Mouse (Mus musculus) hindbrain, embryonic 14.5 days (tissue): ENCODE measurements at regions not wholly inside any gene's neighbourhood (a gene's known extent, or its start where the extent isn't known, plus 50 kb on each side); places are given as distances from the start of the nearest gene placed in this dataset.

ENCODE experiments used
- ATAC-seq: fragments of 200-750 bp; cut with Nextera tagmentation; 2 replicates; pipeline ENCODE4 v1.8.0; 2017; ENCODE audit warnings: moderate number of reproducible peaks, mild to moderate bottlenecking, moderate TSS enrichment, moderate library complexity; ENCODE audit not compliant: low FRiP score
- DNase-seq: peaks from one replicate; pipeline ENCODE4 v3.0.0-alpha.2; 2015; ENCODE audit warnings: low spot score
- H3K27ac ChIP-seq: fragments of 300-500 bp; sonication (generic); 2 replicates; pipeline ENCODE4 v1.5.1; 2014; ENCODE audit warnings: mild to moderate bottlenecking, moderate library complexity
- H3K27me3 ChIP-seq: fragments of 300-500 bp; sonication (generic); 2 replicates; pipeline ENCODE4 v1.6.1; 2014; ENCODE audit warnings: mild to moderate bottlenecking, low read length, mixed read lengths; ENCODE audit not compliant: control insufficient read depth, insufficient read depth
- H3K36me3 ChIP-seq: fragments of 300-500 bp; sonication (generic); replicated peaks from 2 replicates; pipeline ENCODE4 v1.6.1; 2014; ENCODE audit not compliant: control insufficient read depth, insufficient read depth
- H3K4me1 ChIP-seq: fragments of 300-500 bp; sonication (generic); replicated peaks from 2 replicates; pipeline ENCODE4 v1.6.1; 2014; ENCODE audit warnings: antibody characterized with exemption, low read length, mixed read lengths; ENCODE audit not compliant: control insufficient read depth, insufficient read depth
- H3K4me2 ChIP-seq: fragments of 300-500 bp; sonication (generic); replicated peaks from 2 replicates; pipeline ENCODE4 v1.6.1; 2014; ENCODE audit warnings: mild to moderate bottlenecking, moderate library complexity
- H3K4me3 ChIP-seq: fragments of 300-500 bp; sonication (generic); replicated peaks from 2 replicates; pipeline ENCODE4 v1.5.1; 2014; ENCODE audit warnings: mild to moderate bottlenecking, low read length
- H3K9ac ChIP-seq: fragments of 300-500 bp; sonication (generic); 2 replicates; pipeline ENCODE4 v1.6.1; 2014
- H3K9me3 ChIP-seq: fragments of 300-500 bp; sonication (generic); 2 replicates; pipeline ENCODE4 v1.6.1; 2016; ENCODE audit warnings: low read length; ENCODE audit not compliant: control insufficient read depth
- WGBS: fragments of 180-500 bp; shearing (Covaris S2); extraction: QIAGEN DNeasy Blood & Tissue Kit; methylation state at CpG from one replicate; pipeline ENCODE4 v1.1.7; 2014; 5-methylcytosine and 5-hydroxymethylcytosine counted together

GRCm38 (mm10) chr11:31503239-31503916 is 133.5 kb upstream of the Stc2 start:
- 86% methylated on average over 5 of the region's 5 CpGs for WGBS
- Histone ChIP-seq H3K9me3 (no peaks in the 10 kb centered on the region), H3K27me3 (no peaks in the 10 kb centered on the region)

GRCm38 (mm10) chr11:31485429-31485828 is 115.6 kb upstream of the Stc2 start:
- no peak overlapping the region for H3K9ac ChIP-seq
- no peak overlapping the region for H3K4me2 ChIP-seq
- 80% methylated on average over 4 of the region's 4 CpGs for WGBS
- DNase-seq (no peak), ATAC-seq (no peak)
- H3K36me3 ChIP-seq, result no peaks in the 10 kb centered on the region
- no peaks in the 10 kb centered on the region for H3K27me3 ChIP-seq
- H3K4me1 ChIP-seq, result no peaks in the 10 kb centered on the region
- no peak overlapping the region for H3K4me3 ChIP-seq
- H3K9me3 ChIP-seq, result no peaks in the 10 kb centered on the region
- H3K27ac ChIP-seq, result no peak overlapping the region

More at GRCm38 (mm10) chr11:31503239-31503916, 133.5 kb upstream of the Stc2 start:
- Histone ChIP-seq H3K9ac (no peak overlapping the region), H3K27ac (no peak overlapping the region), H3K4me1 (no peaks in the 10 kb centered on the region), H3K4me3 (no peak overlapping the region), H3K36me3 (no peaks in the 10 kb centered on the region), H3K4me2 (no peak overlapping the region)
- DNase-seq (no peak), ATAC-seq (no peak)

- DNase-seq, result no peak
- no peaks in the 10 kb centered on the region for H3K36me3 ChIP-seq
- no peaks in the 10 kb centered on the region for H3K4me1 ChIP-seq
- no peak for ATAC-seq
- H3K27me3 ChIP-seq, result no peaks in the 10 kb centered on the region
- H3K27ac ChIP-seq, result no peak overlapping the region
- no peak overlapping the region for H3K4me2 ChIP-seq
- 79% methylated on average over 1 of the region's 1 CpGs for WGBS
- H3K4me3 ChIP-seq, result no peak overlapping the region
- H3K9ac ChIP-seq, result no peak overlapping the region
- no peaks in the 10 kb centered on the region for H3K9me3 ChIP-seq
Observed at GRCm38 (mm10) chr11:31481057-31481340, 111.1 kb upstream of the Stc2 start.

GRCm38 (mm10) chr11:31480225-31481056 is 110.6 kb upstream of the Stc2 start:
- no peak for ATAC-seq
- no peak overlapping the region for H3K4me3 ChIP-seq
- no peak overlapping the region for H3K27ac ChIP-seq
- H3K36me3 ChIP-seq, result no peaks in the 10 kb centered on the region
- no peaks in the 10 kb centered on the region for H3K27me3 ChIP-seq
- no peak overlapping the region for H3K9ac ChIP-seq
- H3K4me2 ChIP-seq, result no peak overlapping the region
- WGBS, result 78% methylated on average over 5 of the region's 5 CpGs
- no peaks in the 10 kb centered on the region for H3K9me3 ChIP-seq
- no peaks in the 10 kb centered on the region for H3K4me1 ChIP-seq
- DNase-seq, result no peak

GRCm38 (mm10) chr11:31477763-31478162 is 107.9 kb upstream of the Stc2 start:
- no peaks in the 10 kb centered on the region for H3K36me3 ChIP-seq
- H3K4me1 ChIP-seq, result no peaks in the 10 kb centered on the region
- no peak overlapping the region for H3K9ac ChIP-seq
- no peaks in the 10 kb centered on the region for H3K27me3 ChIP-seq
- no peak overlapping the region for H3K27ac ChIP-seq
- H3K4me3 ChIP-seq, result no peak overlapping the region
- DNase-seq (no peak), ATAC-seq (no peak)
- WGBS, result 60% methylated on average over 1 of the region's 1 CpGs
- no peaks in the 10 kb centered on the region for H3K9me3 ChIP-seq
- H3K4me2 ChIP-seq, result no peak overlapping the region

- no peak for DNase-seq
- H3K9ac ChIP-seq, result no peak overlapping the region
- no peak overlapping the region for H3K4me3 ChIP-seq
- H3K4me2 ChIP-seq, result no peak overlapping the region
- H3K4me1 ChIP-seq, result no peaks in the 10 kb centered on the region
- H3K27me3 ChIP-seq, result no peaks in the 10 kb centered on the region
- 52% methylated on average over 3 of the region's 3 CpGs for WGBS
- H3K27ac ChIP-seq, result no peak overlapping the region
- H3K9me3 ChIP-seq, result no peaks in the 10 kb centered on the region
- H3K36me3 ChIP-seq, result no peaks in the 10 kb centered on the region
- no peak for ATAC-seq
Observed at GRCm38 (mm10) chr11:31477104-31477503, 107.2 kb upstream of the Stc2 start.

GRCm38 (mm10) chr11:31473017-31473416 is 103.1 kb upstream of the Stc2 start:
- 42% methylated on average over 4 of the region's 4 CpGs for WGBS
- ATAC-seq, result no peak

GRCm38 (mm10) chr11:31470681-31471414 is 101.0 kb upstream of the Stc2 start:
- WGBS, result 63% methylated on average over 2 of the region's 2 CpGs
- no peak for ATAC-seq
- H3K4me1 ChIP-seq, result no peaks in the 10 kb centered on the region

More at GRCm38 (mm10) chr11:31473017-31473416, 103.1 kb upstream of the Stc2 start:
- no peaks in the 10 kb centered on the region for H3K36me3 ChIP-seq
- H3K9me3 ChIP-seq, result no peaks in the 10 kb centered on the region
- no peaks in the 10 kb centered on the region for H3K4me1 ChIP-seq
- no peak overlapping the region for H3K4me2 ChIP-seq
- no peak overlapping the region for H3K27ac ChIP-seq
- no peaks in the 10 kb centered on the region for H3K27me3 ChIP-seq
- H3K9ac ChIP-seq, result no peak overlapping the region
- no peak for DNase-seq
- no peak overlapping the region for H3K4me3 ChIP-seq

GRCm38 (mm10) chr11:31464844-31465243 is 95.0 kb upstream of the Stc2 start:
- DNase-seq (no peak), ATAC-seq (no peak)
- Histone ChIP-seq H3K27me3 (no peaks in the 10 kb centered on the region), H3K4me3 (no peak overlapping the region), H3K36me3 (no peaks in the 10 kb centered on the region), H3K4me1 (no peaks in the 10 kb centered on the region), H3K9me3 (no peaks in the 10 kb centered on the region), H3K9ac (no peak overlapping the region), H3K27ac (no peak overlapping the region), H3K4me2 (no peak overlapping the region)
- WGBS, result 92% methylated on average over 1 of the region's 1 CpGs

More at GRCm38 (mm10) chr11:31470681-31471414, 101.0 kb upstream of the Stc2 start:
- Histone ChIP-seq H3K27ac (no peak overlapping the region), H3K9ac (no peak overlapping the region), H3K4me3 (no peak overlapping the region), H3K36me3 (no peaks in the 10 kb centered on the region), H3K9me3 (no peaks in the 10 kb centered on the region), H3K27me3 (no peaks in the 10 kb centered on the region), H3K4me2 (no peak overlapping the region)
- DNase-seq, result no peak
